Mouse (Mus musculus): ENCODE measurements at regions not wholly inside any gene's neighbourhood (a gene's known extent, or its start where the extent isn't known, plus 50 kb on each side); places are given as distances from the start of the nearest gene placed in this dataset.
A peak's percentile ranks its signal among the peaks of the same experiment; 100 is the strongest.

- DNase-seq: peak; percentile 36
- ATAC-seq (ENCODE audit: low FRiP score, low TSS enrichment): peak; percentile 55; the same call in 1 of the 2 replicates
Measured at GRCm38 (mm10) chrX:22961338-22961737, 403.5 kb downstream of the Klhl13 start.

GRCm38 (mm10) chrX:22950406-22951256, 414.3 kb downstream of the Klhl13 start:
- Histone ChIP-seq H3K9ac (replicated peaks; ENCODE audit: low read length) (no peak overlapping the region), H3K36me3 (ENCODE audit: control insufficient read depth, insufficient read depth, low read length) (no peaks in the 10 kb centered on the region), H3K4me1 (ENCODE audit: control insufficient read depth, insufficient read depth, low read length) (no peaks in the 10 kb centered on the region), H3K27me3 (ENCODE audit: control insufficient read depth, insufficient read depth, low read length) (no peaks in the 10 kb centered on the region), H3K4me3 (replicated peaks; ENCODE audit: low read depth, low read length) (no peak overlapping the region), H3K9me3 (ENCODE audit: control insufficient read depth, low read length) (no peaks in the 10 kb centered on the region), H3K27ac (replicated peaks; ENCODE audit: low read depth, low read length) (peak overlapping the region; percentile 41; the same call in 1 of the 2 replicates), H3K4me2 (ENCODE audit: low read length) (no peak overlapping the region)
- DNase-seq (peak; percentile 31), ATAC-seq (ENCODE audit: low FRiP score, low TSS enrichment) (peak; percentile 69; the same call in 1 of the 2 replicates)
- WGBS: 21% methylated on average over 3 of the region's 3 CpGs

More at GRCm38 (mm10) chrX:22961338-22961737, 403.5 kb downstream of the Klhl13 start:
- Histone ChIP-seq H3K4me1 (ENCODE audit: control insufficient read depth, insufficient read depth, low read length) (no peaks in the 10 kb centered on the region), H3K27me3 (ENCODE audit: control insufficient read depth, insufficient read depth, low read length) (no peaks in the 10 kb centered on the region), H3K27ac (replicated peaks; ENCODE audit: low read depth, low read length) (no peak overlapping the region), H3K4me2 (ENCODE audit: low read length) (no peak overlapping the region), H3K4me3 (replicated peaks; ENCODE audit: low read depth, low read length) (no peak overlapping the region), H3K9me3 (ENCODE audit: control insufficient read depth, low read length) (no peaks in the 10 kb centered on the region), H3K9ac (replicated peaks; ENCODE audit: low read length) (no peak overlapping the region), H3K36me3 (ENCODE audit: control insufficient read depth, insufficient read depth, low read length) (no peaks in the 10 kb centered on the region)
